Mouse (Mus musculus) spleen, adult 2 months (tissue): ENCODE measurements around the gene Mtss1l.

Experiments
- CTCF ChIP-seq: fragments of 200-500 bp; IDR thresholded peaks from 2 replicates; pipeline ENCODE4 v1.5.1; 2011; ENCODE audit warnings: mild to moderate bottlenecking, inconsistent platforms; ENCODE audit not compliant: insufficient read depth, insufficient read length, insufficient replicate concordance; ENCODE audit errors: extremely low read depth
- POLR2A ChIP-seq: fragments of 200-500 bp; IDR thresholded peaks from 2 replicates; pipeline ENCODE4 v1.6.1; 2011; ENCODE audit warnings: low read depth, low read length, inconsistent platforms

- no peak for TF ChIP-seq CTCF
- TF ChIP-seq POLR2A, result no peak
Measured at GRCm38 (mm10) chr8:110754713-110755112, 33.4 kb downstream of the Mtss1l start.
